ENCODE assay signal across 22 mouse cellular contexts in the genomic region with DNA sequence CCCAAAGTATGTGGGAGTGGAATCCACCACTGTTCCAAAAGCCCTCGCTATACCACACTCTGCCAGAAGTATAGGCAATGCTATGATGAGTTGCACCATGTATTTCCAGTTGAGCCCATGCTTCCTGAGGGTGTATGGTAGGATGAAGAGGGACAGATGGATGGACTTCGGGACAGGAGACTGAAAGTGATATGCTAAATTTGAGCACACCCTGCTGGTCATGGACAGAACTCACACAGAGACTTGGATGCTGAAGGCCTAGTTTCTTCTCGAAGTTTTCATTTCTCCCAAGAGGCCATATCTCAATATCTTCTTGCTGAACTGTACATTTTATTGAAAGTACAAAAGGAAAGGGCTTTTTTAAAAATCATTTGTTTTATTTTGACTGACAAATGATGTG.
DNase-seq lines count a peak whose midpoint lies in the region; TF ChIP-seq lines count a peak whose summit lies in the region.
"Had no signal": no experiment of that assay in that cellular context is flagged by ENCODE, and none has a peak within 500 bp of the region (broad histone marks: within the 10 kb centered on the region; RNA-seq: fewer than 3 reads in every experiment).

No protein-coding gene starts in this region.

- no peaks in the 10 kb centered on the region for H3K36me3 ChIP-seq in CH12.LX (replicated peaks in 1 of 2; ENCODE audit: control insufficient read depth in 1 of 2, insufficient read depth in 1 of 2, low read length in 1 of 2)
- H3K36me3 ChIP-seq: embryonic facial prominence, embryonic 15.5 days; heart, embryonic 12.5 days; hindbrain, embryonic 12.5 days had no signal

- TF ChIP-seq RAD21 in CH12.LX (IDR thresholded peaks at IDR 0.05; ENCODE audit: low read depth, low read length): peak; percentile 23

- no peak overlapping the region for H3K27ac ChIP-seq in gastrocnemius, adult 2 months
- H3K27ac ChIP-seq in left cerebral cortex, adult 2 months: no peak overlapping the region
- H3K27ac ChIP-seq in CH12.LX (ENCODE audit: insufficient read depth, low read depth): no peak overlapping the region
- H3K27ac ChIP-seq: embryonic facial prominence, embryonic 15.5 days; forebrain, embryonic 10.5 days; hindbrain, embryonic 12.5 days had no signal

- no peaks in the 10 kb centered on the region for H3K79me2 ChIP-seq in CH12.LX (replicated peaks; ENCODE audit: control insufficient read depth, extremely low read depth, insufficient read depth, poor library complexity, severe bottlenecking)

- H3K9ac ChIP-seq in CH12.LX (ENCODE audit: insufficient read depth, low read depth): no peak overlapping the region
- H3K9ac ChIP-seq: embryonic facial prominence, embryonic 15.5 days; heart, embryonic 12.5 days; hindbrain, embryonic 12.5 days had no signal

- peaks cover 6% of the 10 kb centered on the region for H3K9me3 ChIP-seq in CH12.LX (replicated peaks; ENCODE audit: low read length)
- H3K9me3 ChIP-seq: embryonic facial prominence, embryonic 15.5 days; forebrain, embryonic 10.5 days; hindbrain, embryonic 12.5 days had no signal

- DNase-seq in gastrocnemius, adult 2 months: no peak
- no peak for DNase-seq in gastrocnemius, adult 8-10 months (ENCODE audit: low spot score in 2 of 2)
- no peak for DNase-seq in left cerebral cortex, adult 2 months (ENCODE audit: extremely low spot score in 1 of 2, low spot score in 2 of 2)
- no peak for DNase-seq in left cerebral cortex, postnatal 4 days
- DNase-seq in CH12.LX (ENCODE audit: extremely low read depth) (peak; percentile 8), R1 (ENCODE audit: low read depth, low spot score) (peak; percentile 5)
- DNase-seq in thymus, postnatal 4 days: no peak
- DNase-seq in adrenal gland, postnatal 14 days: no peak
- DNase-seq: adrenal gland, adult 8-10 months; cerebellum, adult 11-12 months; cerebellum, adult 9-11 months; cerebellum, postnatal 36 days; embryo, embryonic 11 days; gastrocnemius, postnatal 10 days; heart, postnatal 36 days; kidney, adult 11 months had no signal

- in situ Hi-C loops in CH12.LX (cut with MboI; ENCODE audit: low pct_ligation_motif_present, low pct_unique_long_range_greater_than_20kb, low sequenced_read_pairs): no loop called here

- no peak for TF ChIP-seq EP300 in CH12.LX (IDR thresholded peaks at IDR 0.05; ENCODE audit: low read length)

- no peaks in the 10 kb centered on the region for H3K27me3 ChIP-seq in CH12.LX (replicated peaks)
- H3K27me3 ChIP-seq: embryonic facial prominence, embryonic 15.5 days; heart, embryonic 12.5 days; hindbrain, embryonic 12.5 days; Patski had no signal

- no peak overlapping the region for H3K4me3 ChIP-seq in gastrocnemius, adult 2 months
- H3K4me3 ChIP-seq in left cerebral cortex, adult 2 months: no peak overlapping the region
- H3K4me3 ChIP-seq in CH12.LX (replicated peaks in 1 of 3; ENCODE audit: low read depth in 2 of 3, low read length in 2 of 3, poor library complexity in 1 of 3): no peak overlapping the region
- H3K4me3 ChIP-seq: embryonic facial prominence, embryonic 15.5 days; erythroblast, embryonic 14.5 days; forebrain, embryonic 10.5 days; heart, embryonic 12.5 days; hindbrain, embryonic 12.5 days had no signal

- intact Hi-C loops in gastrocnemius, adult 2 months (cut with DNase I): loop anchor here (5.0 kb wide), 1 partner anchor 589 kb away; no protein-coding TSS in a partner anchor
- intact Hi-C loops in left cerebral cortex, adult 2 months (cut with DNase I): no loop called here
- intact Hi-C loops in left cerebral cortex, postnatal 4 days (cut with DNase I): no loop called here

- no peak overlapping the region for H3K4me2 ChIP-seq in CH12.LX (ENCODE audit: insufficient read depth, low read depth, poor library complexity, severe bottlenecking)
- H3K4me2 ChIP-seq: embryonic facial prominence, embryonic 15.5 days; heart, embryonic 12.5 days; hindbrain, embryonic 12.5 days had no signal

- peak; percentile 31 for TF ChIP-seq CTCF in gastrocnemius, adult 2 months (IDR thresholded peaks at IDR 0.05)
- peak; percentile 3 for TF ChIP-seq CTCF in left cerebral cortex, adult 2 months (IDR thresholded peaks at IDR 0.05)
- 0 out of 4 replicates have a peak, but pooled peaks of 1 of the 2 experiments have one; percentile 11 for TF ChIP-seq CTCF in CH12.LX (conservative IDR thresholded peaks at IDR 0.05 in 1 of 2, IDR thresholded peaks at IDR 0.05 in 1 of 2; ENCODE audit: low read depth in 2 of 2, low read length in 2 of 2)

- H3K4me1 ChIP-seq in CH12.LX (ENCODE audit: control insufficient read depth in 1 of 2, insufficient read depth in 2 of 2): no peaks in the 10 kb centered on the region
- H3K4me1 ChIP-seq: embryonic facial prominence, embryonic 15.5 days; heart, embryonic 12.5 days; hindbrain, embryonic 12.5 days had no signal

- dilution Hi-C loops in CH12.LX (cut with MboI; ENCODE audit: extremely low pct_ligation_motif_present, extremely low pct_unique_long_range_greater_than_20kb, low sequenced_read_pairs): no loop called here

- no peak for TF ChIP-seq POLR2A in CH12.LX (IDR thresholded peaks at IDR 0.05; ENCODE audit: low read depth, low read length)

TF ChIP-seq in CH12.LX, 34 proteins besides CTCF, POLR2A, EP300 and RAD21:
- no peak for TF ChIP-seq MYC (IDR thresholded peaks at IDR 0.05; ENCODE audit: low read depth, low read length)
- TF ChIP-seq KAT2A (IDR thresholded peaks at IDR 0.05; ENCODE audit: insufficient replicate concordance, low read length): no peak
- TF ChIP-seq ZC3H11A (IDR thresholded peaks at IDR 0.05; ENCODE audit: low read depth, low read length): no peak

Comparison
In these comparisons a context has a peak if more than half of its experiments do, and no peak if none do; other contexts are left out.
1. DNase-seq: peak in CH12.LX (single experiment) and R1 (single experiment); none in gastrocnemius, adult 2 months (single experiment), gastrocnemius, adult 8-10 months (0 of 2), left cerebral cortex, adult 2 months (0 of 2), left cerebral cortex, postnatal 4 days (single experiment), thymus, postnatal 4 days (single experiment) and adrenal gland, postnatal 14 days (single experiment).